Mouse (Mus musculus) ES-E14 (cell line): ENCODE measurements around the gene Gm28079.
"Not testable (repeated sequence)": the region's sequence is repeated elsewhere in the genome, so short reads cannot be mapped to it uniquely, and the experiment has no call there.

Source experiments
- CHD2 ChIP-seq: IDR thresholded peaks from 2 replicates; pipeline ENCODE4 v1.6.1; 2014; ENCODE audit warnings: mild to moderate bottlenecking, low read depth, low read length, inconsistent platforms
- HCFC1 ChIP-seq: IDR thresholded peaks from 2 replicates; pipeline ENCODE4 v1.6.1; 2012; ENCODE audit warnings: low read length, inconsistent platforms, borderline replicate concordance; ENCODE audit not compliant: insufficient read depth
- MAFK ChIP-seq: IDR thresholded peaks from 2 replicates; pipeline ENCODE4 v1.6.1; 2014; ENCODE audit warnings: mild to moderate bottlenecking, low read depth, low read length, inconsistent platforms; ENCODE audit not compliant: insufficient read depth
- ZC3H11A ChIP-seq: IDR thresholded peaks from 2 replicates; pipeline ENCODE4 v1.6.1; 2012; ENCODE audit warnings: low read depth, mild to moderate bottlenecking, inconsistent platforms, low read length, borderline replicate concordance
- ZNF384 ChIP-seq: IDR thresholded peaks from 2 replicates; pipeline ENCODE4 v1.6.1; 2012; ENCODE audit warnings: low read depth, low read length, inconsistent platforms

DNA sequence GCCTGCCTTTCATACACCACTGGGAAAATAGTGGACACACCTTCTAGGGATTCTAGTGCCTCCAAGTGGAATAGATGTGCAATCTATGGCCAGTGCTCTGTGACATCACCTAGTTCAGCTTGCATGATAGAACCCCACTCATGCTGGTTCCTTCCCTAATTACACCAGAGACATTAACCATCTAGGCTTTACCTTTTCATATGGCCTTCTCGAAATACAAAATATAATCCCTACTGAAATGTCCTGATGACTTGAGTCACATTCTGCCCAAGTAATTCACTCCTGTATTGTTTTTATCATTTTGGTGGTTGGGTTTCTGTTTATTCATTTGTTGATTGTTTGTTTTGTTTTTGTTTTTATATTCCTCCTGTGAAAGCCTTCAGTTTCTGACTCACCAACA, at the start of gene Gm28079:
- TF ChIP-seq HCFC1, ZC3H11A, CHD2, MAFK, ZNF384: not testable (repeated sequence)
